Mouse (Mus musculus): ENCODE results near the gene Cd6. TPM values are rescaled to one million over a fixed set of nuclear protein-coding genes. Genes with fewer than 3 reads are reported as not detected.
A peak's percentile ranks its signal among the peaks of the same experiment; 100 is the strongest.

The Cd6 gene
- polyA plus RNA-seq, 1 experiment from 2014 or later: not detected

- Histone ChIP-seq H3K4me3 (ENCODE audit: low read depth, low read length) (no peak overlapping the region), H3K9me3 (ENCODE audit: control insufficient read depth, low read length) (no peaks in the 10 kb centered on the region), H3K4me1 (ENCODE audit: control insufficient read depth, insufficient read depth, low read length) (0 out of 2 replicates have a peak, but pooled peaks cover 5% of the 10 kb centered on the region), H3K36me3 (ENCODE audit: control insufficient read depth, insufficient read depth, low read length) (no peaks in the 10 kb centered on the region), H3K27ac (ENCODE audit: low read depth, low read length) (no peak overlapping the region), H3K27me3 (ENCODE audit: control insufficient read depth, insufficient read depth, low read length) (no peaks in the 10 kb centered on the region), H3K4me2 (ENCODE audit: low read depth) (no peak overlapping the region), H3K9ac (ENCODE audit: low read length) (no peak overlapping the region)
- WGBS: 75% methylated on average over 6 of the region's 6 CpGs
- ATAC-seq (ENCODE audit: insufficient read depth, low FRiP score, low TSS enrichment) (no peak), DNase-seq (ENCODE audit: low spot score) (no peak)
These were observed 61.0 kb downstream of the Cd6 start for GRCm38 (mm10) chr19:10768694-10769428.

GRCm38 (mm10) chr19:10767631-10768030 lies 62.2 kb downstream of the Cd6 start:
- ATAC-seq (ENCODE audit: insufficient read depth, low FRiP score, low TSS enrichment) (no peak), DNase-seq (ENCODE audit: low spot score) (no peak)
- H3K4me2 ChIP-seq (ENCODE audit: low read depth): no peak overlapping the region
- no peaks in the 10 kb centered on the region for H3K9me3 ChIP-seq (ENCODE audit: control insufficient read depth, low read length)
- no peak overlapping the region for H3K4me3 ChIP-seq (ENCODE audit: low read depth, low read length)
- WGBS: 86% methylated on average over 10 of the region's 10 CpGs
- no peaks in the 10 kb centered on the region for H3K36me3 ChIP-seq (ENCODE audit: control insufficient read depth, insufficient read depth, low read length)
- 0 out of 2 replicates have a peak, but pooled peaks cover 5% of the 10 kb centered on the region for H3K4me1 ChIP-seq (ENCODE audit: control insufficient read depth, insufficient read depth, low read length)
- no peak overlapping the region for H3K27ac ChIP-seq (ENCODE audit: low read depth, low read length)
- no peak overlapping the region for H3K9ac ChIP-seq (ENCODE audit: low read length)
- H3K27me3 ChIP-seq (ENCODE audit: control insufficient read depth, insufficient read depth, low read length): no peaks in the 10 kb centered on the region

- no peak overlapping the region for H3K4me3 ChIP-seq (ENCODE audit: low read depth, low read length)
- no peaks in the 10 kb centered on the region for H3K27me3 ChIP-seq (ENCODE audit: control insufficient read depth, insufficient read depth, low read length)
- no peaks in the 10 kb centered on the region for H3K36me3 ChIP-seq (ENCODE audit: control insufficient read depth, insufficient read depth, low read length)
- 84% methylated on average over 21 of the region's 21 CpGs for WGBS
- H3K9me3 ChIP-seq (ENCODE audit: control insufficient read depth, low read length): no peaks in the 10 kb centered on the region
- H3K27ac ChIP-seq (ENCODE audit: low read depth, low read length): no peak overlapping the region
- no peak overlapping the region for H3K4me2 ChIP-seq (ENCODE audit: low read depth)
- DNase-seq (ENCODE audit: low spot score) (no peak), ATAC-seq (ENCODE audit: insufficient read depth, low FRiP score, low TSS enrichment) (no peak)
- H3K4me1 ChIP-seq (ENCODE audit: control insufficient read depth, insufficient read depth, low read length): peaks cover 3% of the 10 kb centered on the region; the same call in 1 of the 2 replicates
- no peak overlapping the region for H3K9ac ChIP-seq (ENCODE audit: low read length)
These were observed 66.4 kb downstream of the Cd6 start for GRCm38 (mm10) chr19:10763381-10764031.

- Histone ChIP-seq H3K4me2 (ENCODE audit: low read depth) (no peak overlapping the region), H3K9ac (ENCODE audit: low read length) (no peak overlapping the region), H3K36me3 (ENCODE audit: control insufficient read depth, insufficient read depth, low read length) (no peaks in the 10 kb centered on the region), H3K4me3 (ENCODE audit: low read depth, low read length) (no peak overlapping the region), H3K4me1 (ENCODE audit: control insufficient read depth, insufficient read depth, low read length) (peaks cover 3% of the 10 kb centered on the region; the same call in 1 of the 2 replicates), H3K27ac (ENCODE audit: low read depth, low read length) (no peak overlapping the region), H3K9me3 (ENCODE audit: control insufficient read depth, low read length) (no peaks in the 10 kb centered on the region), H3K27me3 (ENCODE audit: control insufficient read depth, insufficient read depth, low read length) (no peaks in the 10 kb centered on the region)
- WGBS: 86% methylated on average over 6 of the region's 6 CpGs
- no peak for ATAC-seq (ENCODE audit: insufficient read depth, low FRiP score, low TSS enrichment)
- no peak for DNase-seq (ENCODE audit: low spot score)
These were observed 67.4 kb downstream of the Cd6 start for GRCm38 (mm10) chr19:10762468-10762867.

- Histone ChIP-seq H3K4me2 (ENCODE audit: low read depth) (no peak overlapping the region), H3K4me1 (ENCODE audit: control insufficient read depth, insufficient read depth, low read length) (peaks cover 3% of the 10 kb centered on the region; the same call in 1 of the 2 replicates), H3K27me3 (ENCODE audit: control insufficient read depth, insufficient read depth, low read length) (no peaks in the 10 kb centered on the region), H3K4me3 (ENCODE audit: low read depth, low read length) (no peak overlapping the region), H3K9me3 (ENCODE audit: control insufficient read depth, low read length) (no peaks in the 10 kb centered on the region), H3K27ac (ENCODE audit: low read depth, low read length) (no peak overlapping the region), H3K36me3 (ENCODE audit: control insufficient read depth, insufficient read depth, low read length) (no peaks in the 10 kb centered on the region), H3K9ac (ENCODE audit: low read length) (no peak overlapping the region)
- 87% methylated on average over 8 of the region's 8 CpGs for WGBS
- ATAC-seq (ENCODE audit: insufficient read depth, low FRiP score, low TSS enrichment) (no peak), DNase-seq (ENCODE audit: low spot score) (no peak)
These were observed 68.0 kb downstream of the Cd6 start for GRCm38 (mm10) chr19:10761794-10762415.

- H3K9me3 ChIP-seq (ENCODE audit: control insufficient read depth, low read length): no peaks in the 10 kb centered on the region
- WGBS: 94% methylated on average over 9 of the region's 9 CpGs
- no peak for ATAC-seq (ENCODE audit: insufficient read depth, low FRiP score, low TSS enrichment)
- H3K9ac ChIP-seq (ENCODE audit: low read length): no peak overlapping the region
- no peaks in the 10 kb centered on the region for H3K27me3 ChIP-seq (ENCODE audit: control insufficient read depth, insufficient read depth, low read length)
- no peak for DNase-seq (ENCODE audit: low spot score)
- no peak overlapping the region for H3K4me2 ChIP-seq (ENCODE audit: low read depth)
- H3K36me3 ChIP-seq (ENCODE audit: control insufficient read depth, insufficient read depth, low read length): no peaks in the 10 kb centered on the region
- peaks cover 3% of the 10 kb centered on the region; the same call in 1 of the 2 replicates for H3K4me1 ChIP-seq (ENCODE audit: control insufficient read depth, insufficient read depth, low read length)
- H3K27ac ChIP-seq (ENCODE audit: low read depth, low read length): no peak overlapping the region
- H3K4me3 ChIP-seq (ENCODE audit: low read depth, low read length): no peak overlapping the region
These were observed 69.7 kb downstream of the Cd6 start for GRCm38 (mm10) chr19:10759983-10760831.

GRCm38 (mm10) chr19:10759525-10759924 lies 70.3 kb downstream of the Cd6 start:
- Histone ChIP-seq H3K9me3 (ENCODE audit: control insufficient read depth, low read length) (no peaks in the 10 kb centered on the region), H3K9ac (ENCODE audit: low read length) (no peak overlapping the region), H3K36me3 (ENCODE audit: control insufficient read depth, insufficient read depth, low read length) (no peaks in the 10 kb centered on the region), H3K4me2 (ENCODE audit: low read depth) (no peak overlapping the region), H3K4me3 (ENCODE audit: low read depth, low read length) (no peak overlapping the region), H3K4me1 (ENCODE audit: control insufficient read depth, insufficient read depth, low read length) (peaks cover 3% of the 10 kb centered on the region; the same call in 1 of the 2 replicates), H3K27me3 (ENCODE audit: control insufficient read depth, insufficient read depth, low read length) (no peaks in the 10 kb centered on the region), H3K27ac (ENCODE audit: low read depth, low read length) (no peak overlapping the region)
- DNase-seq (ENCODE audit: low spot score) (no peak), ATAC-seq (ENCODE audit: insufficient read depth, low FRiP score, low TSS enrichment) (no peak)

- 42% methylated on average over 6 of the region's 6 CpGs for WGBS
- DNase-seq (ENCODE audit: low spot score) (peak; percentile 15), ATAC-seq (ENCODE audit: insufficient read depth, low FRiP score, low TSS enrichment) (no peak)
- H3K27ac ChIP-seq (ENCODE audit: low read depth, low read length): no peak overlapping the region
- 0 out of 2 replicates have a peak overlapping the region, but pooled peaks have one; percentile 7 for H3K9ac ChIP-seq (ENCODE audit: low read length)
- H3K4me3 ChIP-seq (ENCODE audit: low read depth, low read length): no peak overlapping the region
- H3K36me3 ChIP-seq (ENCODE audit: control insufficient read depth, insufficient read depth, low read length): no peaks in the 10 kb centered on the region
- no peaks in the 10 kb centered on the region for H3K9me3 ChIP-seq (ENCODE audit: control insufficient read depth, low read length)
- H3K27me3 ChIP-seq (ENCODE audit: control insufficient read depth, insufficient read depth, low read length): no peaks in the 10 kb centered on the region
- peaks cover 3% of the 10 kb centered on the region; the same call in 1 of the 2 replicates for H3K4me1 ChIP-seq (ENCODE audit: control insufficient read depth, insufficient read depth, low read length)
- no peak overlapping the region for H3K4me2 ChIP-seq (ENCODE audit: low read depth)
These were observed 71.2 kb downstream of the Cd6 start for GRCm38 (mm10) chr19:10758708-10759107.

All from neural tube, embryonic 11.5 days (tissue).